Mouse (Mus musculus) heart, adult 9 months (tissue): Measurements from ENCODE around the gene Efcab5.
"Not testable (repeated sequence)": the region's sequence is repeated elsewhere in the genome, so short reads cannot be mapped to it uniquely, and the experiment has no call there.

Source experiments
- DNase-seq, 2 experiments: peaks; one replicate each; pipeline ENCODE4 v3.0.0; 2022; ENCODE audit warnings: low spot score in 2 of 2

Gene Efcab5

DNA sequence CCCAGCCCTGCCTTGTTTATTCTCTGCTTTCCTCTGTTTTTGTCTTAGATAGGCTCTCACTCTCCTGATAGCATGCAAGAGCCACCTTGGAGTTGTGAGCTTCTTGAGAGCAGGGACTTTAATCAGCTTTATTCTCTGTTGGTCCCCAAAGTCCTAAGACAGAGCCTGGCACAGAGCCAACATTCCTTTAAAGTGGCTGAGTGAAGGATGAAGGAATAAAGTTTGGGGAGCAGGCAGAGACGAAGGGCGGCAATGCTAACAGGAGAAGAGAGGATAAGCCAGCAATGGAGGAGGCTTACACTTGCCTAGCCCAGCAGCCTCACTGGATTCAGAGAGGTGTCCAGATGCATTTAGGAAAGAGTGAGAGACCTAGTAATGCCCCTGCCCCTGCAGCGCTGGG is 92.2 kb downstream of the Efcab5 start:
- DNase-seq, result no peak

DNA sequence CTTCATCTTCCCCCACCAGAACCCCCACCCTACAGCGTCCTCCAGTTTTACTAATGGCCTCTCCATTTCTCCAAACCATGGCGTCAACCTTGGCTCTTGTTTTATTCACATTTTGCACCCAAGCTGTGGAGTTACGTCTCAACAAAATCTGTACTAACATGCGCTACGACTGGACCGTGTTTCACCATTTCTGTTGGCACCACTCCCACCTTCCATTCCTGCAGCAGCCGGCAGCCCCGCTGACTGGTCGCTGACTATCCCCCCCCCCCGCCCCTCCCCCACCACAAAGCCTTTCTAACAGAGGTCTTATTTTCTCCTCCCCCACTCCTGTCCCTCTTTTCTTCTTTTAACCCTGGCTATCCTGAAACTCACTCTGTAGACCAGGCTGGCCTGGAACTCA is 93.6 kb downstream of the Efcab5 start:
- no peak for DNase-seq

DNA sequence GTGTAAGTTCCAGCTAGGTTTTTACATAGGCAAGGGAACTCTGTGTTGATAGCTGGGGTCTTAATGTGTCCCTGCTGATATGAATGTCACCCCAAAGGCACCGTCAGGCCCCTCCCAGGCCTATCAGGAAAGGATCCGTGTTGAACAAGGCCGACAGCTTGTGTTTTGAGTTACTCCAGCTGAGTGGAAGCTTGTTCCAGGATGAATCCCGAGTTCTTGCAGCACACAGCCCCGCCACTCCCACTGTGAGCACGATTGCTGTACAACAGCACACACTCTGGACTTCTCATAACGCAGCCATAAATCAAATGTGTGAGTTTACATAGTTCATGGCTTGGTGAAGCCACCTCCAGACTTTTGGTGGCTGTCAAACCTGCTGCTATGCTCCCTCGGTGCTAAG is 94.6 kb downstream of the Efcab5 start:
- no peak for DNase-seq

DNA sequence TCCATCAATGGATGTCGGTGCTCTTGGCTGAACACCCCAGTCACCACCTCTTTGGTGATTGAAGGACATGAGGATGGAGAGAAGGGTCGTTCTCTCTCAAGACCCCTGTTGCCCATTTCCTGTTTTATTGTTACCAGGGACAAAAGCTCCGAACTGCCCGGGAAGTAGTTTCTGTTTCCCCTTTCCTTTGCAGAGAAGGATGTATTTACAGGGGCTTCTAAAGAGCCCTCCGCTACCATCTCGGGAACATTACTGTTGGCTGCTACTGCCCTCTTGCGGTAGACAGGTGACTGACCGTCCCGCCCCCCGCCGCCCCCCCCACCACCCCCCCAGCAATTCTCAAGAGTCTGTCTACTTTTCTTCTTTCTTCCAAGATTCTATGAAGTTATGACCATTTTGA is 95.6 kb downstream of the Efcab5 start:
- DNase-seq, result peak; percentile 22 to 27

DNA sequence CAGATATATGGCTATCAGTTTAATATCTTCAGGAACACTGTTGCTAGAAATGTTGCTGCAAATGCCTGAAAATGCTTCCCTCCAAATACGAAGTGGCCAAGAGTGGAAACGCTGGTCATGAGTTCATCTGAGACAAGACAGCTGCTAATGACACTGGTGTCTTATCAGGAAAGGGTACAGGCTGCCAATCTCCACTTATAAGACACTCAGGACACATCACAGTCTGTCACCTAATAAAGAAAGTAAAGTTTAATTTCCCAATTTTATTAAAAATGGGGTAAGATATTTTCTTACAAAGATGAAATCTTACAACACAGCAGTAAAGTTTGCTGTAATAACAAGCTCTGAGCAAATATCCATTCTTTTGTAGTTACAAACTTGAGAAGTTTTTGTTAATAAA is 99.6 kb downstream of the Efcab5 start:
- no peak for DNase-seq

DNA sequence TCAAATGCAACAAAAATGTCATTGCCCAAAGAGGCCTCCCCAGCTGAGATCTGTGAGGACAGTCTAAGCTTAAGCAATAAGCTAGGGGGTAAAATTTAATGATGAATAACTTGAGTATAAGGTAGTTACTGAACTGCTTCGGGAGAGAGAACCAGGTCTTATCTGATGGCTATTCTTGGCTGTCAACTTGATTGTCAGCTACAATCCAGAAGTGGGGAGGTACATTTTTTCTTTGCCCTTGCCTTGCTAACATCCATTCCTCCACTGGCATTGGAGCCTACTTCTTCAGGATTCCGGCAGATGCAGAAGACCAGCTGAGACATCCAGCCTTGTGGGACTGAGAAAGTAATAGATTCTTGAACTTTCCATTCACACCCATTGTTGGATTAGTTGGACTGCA is 101.8 kb downstream of the Efcab5 start:
- DNase-seq, result no peak

DNA sequence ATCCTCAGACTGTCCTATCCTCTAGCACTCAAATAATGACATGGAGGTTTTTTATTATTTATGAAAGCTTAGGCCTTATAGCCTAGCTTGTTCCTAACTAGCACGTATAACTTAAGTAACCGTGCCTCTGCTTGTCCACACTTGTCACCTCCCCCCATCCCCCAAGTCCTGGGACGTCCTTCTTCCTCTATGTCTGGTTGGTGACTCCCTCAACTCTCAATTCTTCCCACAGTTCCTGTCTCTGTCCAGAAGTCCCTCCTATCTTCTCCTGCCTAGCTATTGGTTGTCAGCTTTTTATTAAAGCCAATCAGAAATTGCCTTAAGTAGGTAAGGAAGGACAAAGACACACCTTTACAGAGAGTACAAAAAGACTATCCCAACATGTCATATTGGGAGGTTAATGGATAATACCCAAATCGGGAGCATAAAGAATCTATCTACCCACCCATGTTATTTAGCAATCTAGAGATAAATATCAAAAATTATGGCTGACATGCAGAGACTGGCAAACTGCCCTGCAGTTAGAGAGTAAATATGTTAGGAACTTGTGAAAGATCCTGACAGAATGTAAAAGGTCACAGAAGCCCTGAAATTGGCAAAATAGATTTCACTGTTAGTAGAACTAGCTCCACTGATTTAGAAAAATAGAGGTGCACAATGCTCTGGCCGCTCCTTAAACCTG is 104.6 kb downstream of the Efcab5 start:
- DNase-seq, result no peak

DNA sequence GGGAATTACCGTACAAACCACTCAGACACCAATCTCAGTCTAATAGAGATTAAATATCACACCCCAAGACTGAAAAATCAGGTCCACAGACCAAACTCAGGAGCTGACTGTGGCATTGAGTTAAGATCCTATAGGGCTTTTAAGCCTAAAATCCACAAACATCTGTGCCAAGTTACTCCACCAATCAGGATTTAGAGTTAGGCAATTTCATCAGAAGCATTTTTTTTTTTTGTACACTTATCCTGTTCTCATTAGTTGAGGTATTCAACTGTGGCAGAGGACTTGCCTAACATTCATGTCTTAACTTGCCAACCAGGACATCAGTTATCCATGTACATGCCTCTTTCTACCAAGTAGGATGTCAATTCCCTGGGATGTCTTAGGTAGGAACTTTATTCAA is 109.4 kb downstream of the Efcab5 start:
- no peak for DNase-seq

DNA sequence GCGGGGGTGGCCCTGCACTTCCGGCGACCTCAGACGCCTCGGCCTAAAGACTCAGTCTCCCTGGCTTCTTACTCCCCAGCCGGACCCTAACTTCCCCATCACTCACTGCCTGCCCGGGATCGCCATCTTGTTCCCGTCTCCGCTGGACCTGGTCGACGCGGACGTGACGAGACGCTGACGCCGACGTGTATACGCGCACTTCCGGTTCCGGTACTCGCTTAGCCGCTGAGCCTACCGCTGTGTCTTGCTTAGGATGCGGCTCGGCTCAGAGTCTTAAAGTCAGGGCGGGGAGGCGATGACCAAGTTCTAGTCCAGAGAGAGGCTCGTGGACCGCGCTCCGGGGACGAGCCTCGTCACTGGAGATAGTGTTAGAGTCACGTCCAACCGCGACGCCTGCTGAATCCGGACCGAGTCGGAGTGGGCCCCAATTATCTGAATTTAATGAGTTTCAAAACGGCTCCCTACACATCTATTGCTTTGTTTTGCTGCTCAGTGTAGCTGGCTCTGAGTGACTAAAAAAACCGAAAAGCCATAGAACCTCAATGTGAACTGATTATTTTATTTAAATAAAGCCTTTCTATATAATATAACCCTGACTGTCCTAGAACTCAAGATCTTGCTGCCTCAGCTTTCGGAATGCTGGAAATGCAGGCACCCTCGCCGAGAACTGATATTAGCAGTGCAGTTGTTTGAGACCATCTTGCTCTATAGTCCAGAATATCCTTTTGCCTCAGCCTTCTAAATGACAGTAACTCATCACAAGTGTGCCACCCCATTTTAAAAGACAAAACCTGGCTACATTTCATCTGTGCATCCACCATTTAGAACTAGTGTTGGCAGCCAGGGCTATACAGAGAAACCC is 110.3 kb downstream of the Efcab5 start, which contains the start of gene Nsrp1:
Gene Nsrp1 (minus strand): TSS at position 163 of the 862 bp plus-strand sequence.
- DNase-seq, result peak; percentile 91 to 92

DNA sequence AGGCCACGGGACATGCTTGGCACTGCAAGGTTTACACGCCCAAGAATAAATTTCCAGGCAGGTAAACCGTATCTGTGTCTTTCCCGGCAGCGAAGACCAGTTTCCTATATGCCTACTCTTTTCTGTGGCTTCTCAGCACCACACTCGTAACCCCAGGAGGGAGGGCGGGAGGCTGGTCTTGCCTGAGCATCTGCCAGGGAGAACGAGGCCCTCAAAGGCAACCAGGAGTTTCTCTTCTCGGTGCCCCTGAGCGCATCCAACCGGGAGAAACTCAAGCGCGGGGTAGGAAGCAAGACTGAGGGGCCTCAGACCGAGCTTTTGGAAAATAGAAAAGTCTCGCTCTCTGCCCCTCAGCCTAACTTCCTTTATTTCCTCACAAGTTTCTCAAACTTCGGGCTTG is 111.0 kb downstream of the Efcab5 start:
- no peak for DNase-seq

DNA sequence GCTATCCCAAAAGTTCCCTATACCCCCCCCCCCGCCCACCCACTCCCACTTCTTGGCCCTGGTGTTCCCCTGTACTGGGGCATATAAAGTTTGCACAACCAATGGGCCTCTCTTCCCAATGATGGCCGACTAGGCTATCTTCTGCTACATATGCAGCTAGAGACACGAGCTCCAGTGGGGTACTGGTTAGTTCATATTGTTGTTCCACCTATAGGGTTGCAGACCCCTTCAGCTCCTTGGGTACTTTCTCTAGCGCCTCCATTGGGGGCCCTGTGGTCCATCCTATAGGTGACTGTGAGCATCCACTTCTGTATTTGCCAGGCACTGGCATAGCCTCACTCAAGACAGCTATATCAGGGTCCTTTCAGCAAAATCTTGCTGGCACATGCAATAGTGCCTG is 111.4 kb downstream of the Efcab5 start:
- DNase-seq, result not testable (repeated sequence)

DNA sequence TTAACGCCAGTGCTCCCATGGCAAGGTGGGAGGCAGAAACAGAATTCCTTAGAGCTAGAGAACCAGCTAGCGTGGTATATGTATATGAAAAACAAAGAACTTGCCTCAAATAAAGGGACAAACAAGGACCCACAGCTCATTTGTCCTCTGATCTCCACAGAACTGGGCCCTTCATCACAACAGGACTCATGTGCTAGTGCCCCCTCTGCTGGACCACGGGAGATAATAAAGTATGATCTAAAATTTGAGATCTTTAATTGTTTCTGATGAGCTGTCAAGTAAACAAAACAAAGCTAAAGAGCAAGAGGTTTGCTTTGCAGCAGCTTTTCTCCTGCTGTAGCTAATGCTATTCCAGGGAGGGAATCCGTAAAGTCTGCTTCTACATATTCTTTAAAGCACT is 118.0 kb downstream of the Efcab5 start:
- DNase-seq, result no peak

DNA sequence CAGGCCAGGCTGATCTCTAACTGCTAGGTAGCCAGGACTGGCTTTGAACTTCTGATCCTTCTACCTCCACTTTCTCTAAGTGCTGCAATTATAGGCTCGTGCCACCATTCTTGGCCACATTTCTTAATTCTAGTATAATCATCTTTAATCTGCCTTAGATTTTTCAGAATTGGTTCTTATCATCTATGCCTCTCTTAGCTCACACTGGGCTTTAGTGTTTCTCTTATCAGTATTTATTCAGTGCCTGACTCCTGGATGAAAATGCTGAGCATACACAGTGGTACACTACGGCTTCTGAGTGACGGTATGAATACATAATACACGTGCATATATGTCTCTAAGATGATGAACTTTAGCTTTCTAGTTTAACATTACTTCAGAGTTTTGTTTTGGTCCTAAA is 119.9 kb downstream of the Efcab5 start:
- DNase-seq, result no peak

DNA sequence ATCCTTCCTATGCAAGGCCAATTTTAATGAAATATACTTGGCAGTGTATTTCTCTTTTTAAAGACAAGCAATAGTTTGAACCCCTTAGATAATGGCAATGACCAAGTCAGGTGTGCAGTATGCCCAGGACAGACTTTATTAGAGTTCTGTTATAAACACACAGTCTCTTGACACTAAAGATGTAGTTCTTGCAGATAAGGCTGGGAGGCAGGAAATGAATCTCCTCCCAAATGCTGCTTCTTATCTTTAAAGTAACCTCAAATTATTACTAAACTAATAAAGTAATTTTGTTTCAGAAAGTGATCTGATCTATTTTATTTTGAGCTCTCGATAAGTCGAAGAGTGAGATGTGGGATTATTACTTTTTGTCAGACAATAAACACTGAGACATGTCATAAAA is 125.4 kb downstream of the Efcab5 start:
- no peak for DNase-seq

DNA sequence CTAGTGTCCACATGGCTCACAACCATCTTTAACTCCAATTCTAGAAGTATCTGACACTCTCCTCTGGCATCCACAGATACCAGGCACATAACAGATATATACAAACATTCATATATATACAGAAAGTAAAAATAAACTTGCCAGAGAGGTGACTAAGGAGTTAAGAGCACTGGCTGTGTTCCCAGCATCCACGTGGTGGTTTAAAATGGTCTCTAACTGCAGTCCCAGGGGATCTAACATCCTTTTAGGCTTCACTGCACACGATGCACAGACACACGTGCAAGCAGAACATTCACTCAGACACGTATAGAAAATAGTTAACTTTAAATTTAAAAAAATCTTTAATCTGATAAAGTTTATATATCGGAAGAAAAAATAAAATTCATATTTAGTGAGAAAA is 126.8 kb downstream of the Efcab5 start:
- no peak for DNase-seq

DNA sequence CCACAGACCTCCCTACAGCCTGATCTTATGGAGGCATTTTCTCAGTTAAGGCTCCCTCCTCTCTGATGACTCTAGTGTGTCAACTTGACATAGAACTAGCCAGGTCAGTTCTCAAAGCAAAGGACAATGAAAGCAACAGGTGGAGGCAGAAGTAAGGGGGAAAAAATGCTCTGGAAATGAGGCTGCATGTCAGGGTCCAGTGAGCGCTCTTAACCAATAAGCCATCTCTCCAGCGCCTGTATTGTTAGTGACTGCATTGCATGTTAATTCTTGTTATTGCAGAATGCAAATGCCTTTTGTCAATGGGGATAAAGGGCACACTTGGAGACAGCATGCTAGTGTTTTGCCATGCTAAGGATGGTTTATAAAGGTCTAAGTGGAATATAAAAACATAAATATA is 146.0 kb downstream of the Efcab5 start:
- no peak for DNase-seq

DNA sequence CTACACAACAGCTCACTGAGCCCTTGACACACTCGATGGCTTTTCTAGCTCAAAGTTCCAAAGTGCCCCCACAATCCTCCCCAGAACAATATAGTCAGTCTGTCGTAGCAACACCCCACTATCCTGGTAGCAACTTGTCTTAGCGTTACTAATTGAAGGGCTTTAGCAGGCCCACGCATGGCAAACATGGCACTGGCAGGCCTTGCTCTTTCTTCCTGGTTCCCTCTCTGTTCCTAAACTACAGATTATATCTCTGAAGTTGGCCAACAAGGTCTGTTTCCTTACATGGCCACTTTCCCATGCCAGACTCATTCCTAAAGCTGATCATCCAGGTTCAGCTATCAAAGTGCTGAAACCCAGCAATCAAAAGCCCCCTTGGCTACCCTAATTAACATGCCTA is 146.9 kb downstream of the Efcab5 start:
- no peak for DNase-seq
